Mouse (Mus musculus): ENCODE data around the gene 2310011J03Rik. TPM values are rescaled to one million over a fixed set of nuclear protein-coding genes. Genes with fewer than 3 reads are reported as not detected.

The 2310011J03Rik gene
- total and polyA plus RNA-seq, 3 experiments = 65.7 to 81.5 TPM; not detected in 1

GRCm38 (mm10) chr10:80273847-80274246, 46.5 kb downstream of the 2310011J03Rik start:
- Histone ChIP-seq H3K9me3 (replicated peaks; ENCODE audit: insufficient read depth, low read length) (no peaks in the 10 kb centered on the region), H3K4me3 (ENCODE audit: control insufficient read depth in 1 of 2, insufficient read depth in 1 of 2, low read depth in 2 of 2, low read length in 2 of 2) (no peak overlapping the region), H3K27me3 (ENCODE audit: control insufficient read depth in 1 of 2, insufficient read depth in 2 of 2, low read length in 2 of 2) (no peaks in the 10 kb centered on the region), H3K79me2 (ENCODE audit: control insufficient read depth, insufficient read depth, low read length, poor library complexity) (peaks cover 45% of the 10 kb centered on the region), H3K4me1 (ENCODE audit: control insufficient read depth in 1 of 2, insufficient read depth in 2 of 2, low read length in 2 of 2) (no peaks in the 10 kb centered on the region), H3K36me3 (ENCODE audit: control insufficient read depth in 1 of 2, insufficient read depth in 2 of 2, low read length in 2 of 2) (peaks cover 3 to 5% of the 10 kb centered on the region in 2 experiments; a peak in 3 of 4 replicates), H3K9ac (ENCODE audit: control insufficient read depth, low read depth, low read length, poor library complexity, severe bottlenecking) (no peak overlapping the region), H3K27ac (ENCODE audit: control insufficient read depth, low read depth, low read length) (no peak overlapping the region)
- no peak for DNase-seq (ENCODE audit: low read depth, low spot score)
- TF ChIP-seq MAFK (IDR thresholded peaks at IDR 0.05; ENCODE audit: borderline replicate concordance, low read depth, low read length) = no peak
- TF ChIP-seq ZMIZ1 (IDR thresholded peaks at IDR 0.05; ENCODE audit: low read depth, low read length) = no peak
- TF ChIP-seq RCOR1 (IDR thresholded peaks at IDR 0.05; ENCODE audit: low read depth, low read length) = no peak
- no peak for TF ChIP-seq POLR2AphosphoS2 (IDR thresholded peaks at IDR 0.05; ENCODE audit: low read length)
- no peak for TF ChIP-seq KAT2A (conservative IDR thresholded peaks at IDR 0.05; ENCODE audit: low read depth, low read length)

- H3K27me3 ChIP-seq (ENCODE audit: control insufficient read depth in 1 of 2, insufficient read depth in 2 of 2, low read length in 2 of 2) = no peaks in the 10 kb centered on the region
- no peak overlapping the region for H3K9ac ChIP-seq (ENCODE audit: control insufficient read depth, low read depth, low read length, poor library complexity, severe bottlenecking)
- no peak overlapping the region for H3K4me3 ChIP-seq (ENCODE audit: control insufficient read depth in 1 of 2, insufficient read depth in 1 of 2, low read depth in 2 of 2, low read length in 2 of 2)
- TF ChIP-seq GATA1 (IDR thresholded peaks at IDR 0.05; ENCODE audit: low read depth, low read length) (no peak), MAFK (IDR thresholded peaks at IDR 0.05; ENCODE audit: borderline replicate concordance, low read depth, low read length) (no peak), MAZ (IDR thresholded peaks at IDR 0.05; ENCODE audit: low read depth, low read length) (no peak), TBP (IDR thresholded peaks at IDR 0.05; ENCODE audit: low read depth, low read length) (no peak), USF2 (IDR thresholded peaks at IDR 0.05; ENCODE audit: borderline replicate concordance in 1 of 2, insufficient read depth in 1 of 2, low read depth in 1 of 2, low read length in 2 of 2) (no peak), POLR2AphosphoS5 (IDR thresholded peaks at IDR 0.05; ENCODE audit: borderline replicate concordance, low read depth, low read length) (no peak), ZNF384 (IDR thresholded peaks at IDR 0.05; ENCODE audit: low read depth, low read length) (no peak), CHD2 (IDR thresholded peaks at IDR 0.05; ENCODE audit: low read length) (no peak), EP300 (IDR thresholded peaks at IDR 0.05; ENCODE audit: low read depth in 1 of 2, low read length in 2 of 2) (no peak), POLR2AphosphoS2 (IDR thresholded peaks at IDR 0.05; ENCODE audit: low read length) (no peak), BHLHE40 (IDR thresholded peaks at IDR 0.05; ENCODE audit: borderline replicate concordance, low read depth, low read length) (no peak), CTCF (IDR thresholded peaks at IDR 0.05 in 2 of 3, conservative IDR thresholded peaks at IDR 0.05 in 1 of 3; ENCODE audit: control insufficient read depth in 1 of 3, insufficient read depth in 1 of 3, low read depth in 2 of 3, low read length in 3 of 3, poor library complexity in 1 of 3, severe bottlenecking in 1 of 3) (no peak), HCFC1 (IDR thresholded peaks at IDR 0.05; ENCODE audit: low read depth, low read length) (no peak), USF1 (IDR thresholded peaks at IDR 0.05; ENCODE audit: low read depth, low read length) (no peak), ZC3H11A (IDR thresholded peaks at IDR 0.05; ENCODE audit: low read depth, low read length) (no peak), ETS1 (IDR thresholded peaks at IDR 0.05; ENCODE audit: low read depth, low read length) (no peak), UBTF (IDR thresholded peaks at IDR 0.05; ENCODE audit: borderline replicate concordance, insufficient read depth, low read depth, low read length) (no peak), MAX (IDR thresholded peaks at IDR 0.05; ENCODE audit: low read length) (no peak)
- H3K9me3 ChIP-seq (replicated peaks; ENCODE audit: insufficient read depth, low read length) = no peaks in the 10 kb centered on the region
- H3K4me1 ChIP-seq (ENCODE audit: control insufficient read depth in 1 of 2, insufficient read depth in 2 of 2, low read length in 2 of 2) = peaks cover 3 to 9% of the 10 kb centered on the region in 2 experiments; a peak in 2 of 4 replicates
- H3K27ac ChIP-seq (ENCODE audit: control insufficient read depth, low read depth, low read length) = no peak overlapping the region
- H3K36me3 ChIP-seq (ENCODE audit: control insufficient read depth in 1 of 2, insufficient read depth in 2 of 2, low read length in 2 of 2) = peaks cover 4 to 9% of the 10 kb centered on the region in 2 experiments
- DNase-seq (ENCODE audit: low read depth, low spot score) = no peak
- peaks cover 62% of the 10 kb centered on the region for H3K79me2 ChIP-seq (ENCODE audit: control insufficient read depth, insufficient read depth, low read length, poor library complexity)
These were observed 48.3 kb downstream of the 2310011J03Rik start for GRCm38 (mm10) chr10:80271870-80272585.

Data from MEL (cell line).